Mouse (Mus musculus) intestine, embryonic 14.5 days (tissue): Measurements from ENCODE around the gene Creb5. TPM values are rescaled to one million over a fixed set of nuclear protein-coding genes. Genes with fewer than 3 reads are reported as not detected.

Experiments used
- ATAC-seq: fragments of 200-750 bp; cut with Nextera tagmentation; replicated peaks from 2 replicates; pipeline ENCODE4 v1.8.0; 2017; ENCODE audit warnings: low read depth, moderate number of reproducible peaks, moderate TSS enrichment, moderate library complexity; ENCODE audit not compliant: low FRiP score, low TSS enrichment
- DNase-seq: peaks from one replicate; pipeline ENCODE4 v3.0.0-alpha.2; 2018; ENCODE audit warnings: low spot score
- H3K27ac ChIP-seq: fragments of 300-500 bp; sonication (generic); 2 replicates; pipeline ENCODE4 v1.5.1; 2014; ENCODE audit warnings: low read depth, mild to moderate bottlenecking, control low read depth
- H3K27me3 ChIP-seq: fragments of 300-500 bp; sonication (generic); replicated peaks from 2 replicates; pipeline ENCODE4 v1.6.1; 2014; ENCODE audit warnings: low read length, control low read depth; ENCODE audit not compliant: control insufficient read depth, insufficient read depth
- H3K36me3 ChIP-seq: fragments of 300-500 bp; sonication (generic); 2 replicates; pipeline ENCODE4 v1.6.1; 2014; ENCODE audit warnings: low read length, control low read depth; ENCODE audit not compliant: control insufficient read depth, insufficient read depth
- H3K4me1 ChIP-seq: fragments of 300-500 bp; sonication (generic); replicated peaks from 2 replicates; pipeline ENCODE4 v1.6.1; 2014; ENCODE audit warnings: low read length, control low read depth, mixed read lengths; ENCODE audit not compliant: control insufficient read depth, insufficient read depth
- H3K4me2 ChIP-seq: fragments of 300-500 bp; sonication (generic); 2 replicates; pipeline ENCODE4 v1.6.1; 2014; ENCODE audit warnings: low read length
- H3K4me3 ChIP-seq: fragments of 300-500 bp; sonication (generic); 2 replicates; pipeline ENCODE4 v1.5.1; 2014; ENCODE audit warnings: low read depth, low read length, control low read depth, mixed read lengths
- H3K9ac ChIP-seq: fragments of 300-500 bp; sonication (generic); 2 replicates; pipeline ENCODE4 v1.6.1; 2014; ENCODE audit warnings: mild to moderate bottlenecking, low read length
- H3K9me3 ChIP-seq: fragments of 300-500 bp; sonication (generic); 2 replicates; pipeline ENCODE4 v1.6.1; 2016; ENCODE audit warnings: low read length, control low read depth; ENCODE audit not compliant: control insufficient read depth
- WGBS: fragments of 180-500 bp; shearing (Covaris S2); extraction: QIAGEN DNeasy Blood & Tissue Kit; methylation state at CpG from one replicate; pipeline ENCODE4 v1.1.7; 2014; 5-methylcytosine and 5-hydroxymethylcytosine counted together
- polyA plus RNA-seq: library from polyadenylated mRNA; unstranded; fragments of >200 nt; fragmentation: Nextera tagmentation; extraction: Ambion mirVana; gene quantifications from 2 replicates; pipeline ENCODE4 v1.2.1, GENCODE M21; 2014

The Creb5 gene
- polyA plus RNA-seq, 1 experiment from 2014 or later = 5.3 TPM

GRCm38 (mm10) chr6:53363535-53363934 lies 76.5 kb downstream of the Creb5 start:
- H3K9me3 ChIP-seq = no peaks in the 10 kb centered on the region

DNA sequence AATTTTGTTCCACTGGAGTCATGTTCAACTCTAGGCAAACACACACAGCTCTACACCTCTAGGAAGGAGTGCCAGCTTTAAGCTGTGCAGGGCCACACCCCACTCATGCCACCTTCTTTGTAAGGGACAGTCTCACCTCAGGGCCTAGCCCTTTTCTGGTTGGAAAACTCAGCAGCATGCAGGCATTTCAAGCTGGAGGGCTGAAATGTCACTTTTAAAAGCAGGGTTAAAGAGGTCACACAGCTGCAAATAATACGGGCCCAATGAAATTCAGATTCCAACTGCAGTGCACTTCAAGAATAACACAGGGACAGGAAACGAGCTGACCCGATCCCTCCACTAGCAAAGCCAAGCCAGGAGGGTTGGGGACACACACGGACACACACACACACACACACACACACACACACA lies 76.9 kb downstream of the Creb5 start:
- H3K9ac ChIP-seq = no peak overlapping the region
- H3K36me3 ChIP-seq = no peaks in the 10 kb centered on the region
- H3K27ac ChIP-seq = no peak overlapping the region
- H3K4me3 ChIP-seq = no peak overlapping the region
- H3K4me2 ChIP-seq = no peak overlapping the region
- DNase-seq = no peak
- H3K9me3 ChIP-seq = no peaks in the 10 kb centered on the region
- no peaks in the 10 kb centered on the region for H3K27me3 ChIP-seq
- no peak for ATAC-seq
- 25% methylated on average over 4 of the region's 4 CpGs for WGBS
- peaks cover 4% of the 10 kb centered on the region; the same call in 1 of the 2 replicates for H3K4me1 ChIP-seq

More at GRCm38 (mm10) chr6:53363535-53363934, 76.5 kb downstream of the Creb5 start:
- Histone ChIP-seq H3K9ac (no peak overlapping the region), H3K4me1 (peaks cover 4% of the 10 kb centered on the region; the same call in 1 of the 2 replicates), H3K27me3 (no peaks in the 10 kb centered on the region), H3K4me2 (no peak overlapping the region), H3K36me3 (no peaks in the 10 kb centered on the region), H3K4me3 (no peak overlapping the region), H3K27ac (no peak overlapping the region)
- ATAC-seq (no peak), DNase-seq (no peak)
- 56% methylated on average over 5 of the region's 5 CpGs for WGBS

DNA sequence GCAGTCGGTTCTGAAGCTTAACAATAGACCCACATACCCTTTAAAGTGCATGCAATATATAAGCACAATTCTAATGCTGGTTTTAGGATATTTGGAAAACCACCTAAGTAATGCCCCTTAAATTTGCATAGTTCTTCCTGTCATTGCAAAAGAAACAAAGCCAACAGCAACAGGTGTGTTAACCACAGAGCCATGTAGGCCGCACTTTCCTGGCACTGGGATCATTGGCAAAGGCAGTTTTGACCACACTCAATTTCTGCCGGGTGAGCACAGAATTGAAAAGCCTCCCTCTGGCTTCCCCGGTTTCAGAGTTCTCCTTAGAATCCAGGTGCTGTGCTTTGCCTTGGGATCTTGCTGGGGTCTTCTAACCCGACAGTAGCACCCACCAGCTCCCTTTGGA lies 82.1 kb downstream of the Creb5 start:
- no peak overlapping the region for H3K9ac ChIP-seq
- H3K4me1 ChIP-seq = peaks cover under 1% of the 10 kb centered on the region; the same call in 1 of the 2 replicates
- WGBS = 91% methylated on average over 5 of the region's 5 CpGs
- H3K27ac ChIP-seq = no peak overlapping the region
- no peaks in the 10 kb centered on the region for H3K9me3 ChIP-seq
- H3K36me3 ChIP-seq = no peaks in the 10 kb centered on the region
- H3K4me3 ChIP-seq = no peak overlapping the region
- DNase-seq (no peak), ATAC-seq (no peak)
- H3K27me3 ChIP-seq = no peaks in the 10 kb centered on the region
- H3K4me2 ChIP-seq = no peak overlapping the region

- no peak for DNase-seq
- 87% methylated on average over 5 of the region's 5 CpGs for whole genome bisulfite sequencing
- no peaks in the 10 kb centered on the region for H3K9me3 ChIP-seq
Measured at GRCm38 (mm10) chr6:53369928-53370327, 82.9 kb downstream of the Creb5 start.

GRCm38 (mm10) chr6:53371962-53372361 lies 84.9 kb downstream of the Creb5 start:
- H3K4me2 ChIP-seq = no peak overlapping the region
- no peak for DNase-seq
- 86% methylated on average over 9 of the region's 9 CpGs for WGBS

More at GRCm38 (mm10) chr6:53369928-53370327, 82.9 kb downstream of the Creb5 start:
- Histone ChIP-seq H3K9ac (no peak overlapping the region), H3K4me3 (no peak overlapping the region), H3K36me3 (no peaks in the 10 kb centered on the region), H3K4me1 (no peaks in the 10 kb centered on the region), H3K4me2 (no peak overlapping the region), H3K27me3 (no peaks in the 10 kb centered on the region), H3K27ac (no peak overlapping the region)
- ATAC-seq = no peak

GRCm38 (mm10) chr6:53374315-53374941 lies 87.4 kb downstream of the Creb5 start:
- H3K9ac ChIP-seq = no peak overlapping the region
- WGBS = 42% methylated on average over 3 of the region's 3 CpGs
- ATAC-seq (no peak), DNase-seq (no peak)
- H3K36me3 ChIP-seq = no peaks in the 10 kb centered on the region
- no peaks in the 10 kb centered on the region for H3K4me1 ChIP-seq
- no peak overlapping the region for H3K27ac ChIP-seq
- no peak overlapping the region for H3K4me2 ChIP-seq
- H3K4me3 ChIP-seq = no peak overlapping the region
- H3K9me3 ChIP-seq = no peaks in the 10 kb centered on the region
- no peaks in the 10 kb centered on the region for H3K27me3 ChIP-seq

More at GRCm38 (mm10) chr6:53371962-53372361, 84.9 kb downstream of the Creb5 start:
- H3K9ac ChIP-seq = no peak overlapping the region
- no peak for ATAC-seq
- H3K36me3 ChIP-seq = no peaks in the 10 kb centered on the region
- H3K9me3 ChIP-seq = no peaks in the 10 kb centered on the region
- H3K4me3 ChIP-seq = no peak overlapping the region
- H3K4me1 ChIP-seq = no peaks in the 10 kb centered on the region
- no peak overlapping the region for H3K27ac ChIP-seq
- no peaks in the 10 kb centered on the region for H3K27me3 ChIP-seq

GRCm38 (mm10) chr6:53389277-53389676 lies 102.2 kb downstream of the Creb5 start:
- no peaks in the 10 kb centered on the region for H3K27me3 ChIP-seq
- DNase-seq (no peak), ATAC-seq (no peak)
- no peaks in the 10 kb centered on the region for H3K36me3 ChIP-seq
- H3K9me3 ChIP-seq = no peaks in the 10 kb centered on the region
- no peak overlapping the region for H3K9ac ChIP-seq
- no peak overlapping the region for H3K4me3 ChIP-seq
- WGBS = 92% methylated on average over 5 of the region's 5 CpGs
- peaks cover 9% of the 10 kb centered on the region for H3K4me1 ChIP-seq
- H3K4me2 ChIP-seq = no peak overlapping the region
- H3K27ac ChIP-seq = no peak overlapping the region

GRCm38 (mm10) chr6:53390413-53390812 lies 103.3 kb downstream of the Creb5 start:
- no peak overlapping the region for H3K4me3 ChIP-seq
- DNase-seq = no peak
- WGBS = 12% methylated on average over 6 of the region's 6 CpGs
- no peak for ATAC-seq
- H3K4me2 ChIP-seq = peak overlapping the region; percentile 20; the same call in 1 of the 2 replicates
- H3K9ac ChIP-seq = no peak overlapping the region
- no peaks in the 10 kb centered on the region for H3K36me3 ChIP-seq
- H3K9me3 ChIP-seq = no peaks in the 10 kb centered on the region
- no peak overlapping the region for H3K27ac ChIP-seq
- H3K27me3 ChIP-seq = no peaks in the 10 kb centered on the region
- H3K4me1 ChIP-seq = peaks cover 11% of the 10 kb centered on the region

DNA sequence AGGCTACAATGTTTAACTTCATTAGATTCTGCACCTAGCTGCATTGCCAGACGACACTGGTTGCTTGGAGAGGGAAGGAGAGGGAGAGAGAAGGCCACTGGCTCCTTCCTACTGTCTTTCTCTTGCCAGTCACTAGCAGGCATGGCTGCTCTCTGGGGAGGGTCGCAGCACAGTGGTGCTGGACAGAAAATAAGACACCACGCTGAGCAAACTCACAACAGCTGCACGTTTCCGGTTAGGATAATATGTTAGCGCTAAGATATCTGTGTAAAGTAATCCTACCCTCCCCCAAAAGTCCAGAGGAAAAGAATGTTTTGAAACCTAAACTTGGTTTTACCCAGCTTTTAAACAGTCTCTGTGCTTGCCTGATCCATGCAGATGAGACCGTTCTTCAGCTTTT lies 107.0 kb downstream of the Creb5 start:
- Histone ChIP-seq H3K9me3 (no peaks in the 10 kb centered on the region), H3K27me3 (no peaks in the 10 kb centered on the region), H3K9ac (no peak overlapping the region), H3K4me2 (no peak overlapping the region), H3K4me3 (no peak overlapping the region), H3K27ac (no peak overlapping the region), H3K36me3 (no peaks in the 10 kb centered on the region), H3K4me1 (peaks cover 11% of the 10 kb centered on the region)
- WGBS = 24% methylated on average over 7 of the region's 7 CpGs
- no peak for DNase-seq
- no peak for ATAC-seq
